Mouse (Mus musculus): ENCODE measurements at regions not wholly inside any gene's neighbourhood (a gene's known extent, or its start where the extent isn't known, plus 50 kb on each side); places are given as distances from the start of the nearest gene placed in this dataset.

DNA sequence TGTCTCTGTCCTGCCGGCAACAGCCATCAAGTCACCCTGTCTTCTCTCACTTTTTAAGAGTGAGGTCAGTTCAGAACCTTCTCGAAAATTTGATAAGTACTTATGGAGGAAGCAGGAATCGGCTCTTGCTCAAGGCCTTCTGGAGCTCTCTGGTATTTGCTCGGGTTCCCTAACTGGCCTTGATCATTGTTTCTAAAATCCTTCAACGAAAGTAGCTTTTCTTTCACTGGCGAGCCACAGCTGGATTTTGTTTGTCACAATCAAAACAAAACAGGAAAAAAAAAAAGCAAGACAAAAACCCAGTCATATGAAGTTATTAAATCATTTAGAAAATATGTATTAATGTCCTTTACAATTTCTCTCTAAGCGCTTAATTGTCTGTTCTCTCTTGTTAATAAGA, 156.6 kb upstream of the Tex13c2 start:
- peak; percentile 66 for DNase-seq

DNA sequence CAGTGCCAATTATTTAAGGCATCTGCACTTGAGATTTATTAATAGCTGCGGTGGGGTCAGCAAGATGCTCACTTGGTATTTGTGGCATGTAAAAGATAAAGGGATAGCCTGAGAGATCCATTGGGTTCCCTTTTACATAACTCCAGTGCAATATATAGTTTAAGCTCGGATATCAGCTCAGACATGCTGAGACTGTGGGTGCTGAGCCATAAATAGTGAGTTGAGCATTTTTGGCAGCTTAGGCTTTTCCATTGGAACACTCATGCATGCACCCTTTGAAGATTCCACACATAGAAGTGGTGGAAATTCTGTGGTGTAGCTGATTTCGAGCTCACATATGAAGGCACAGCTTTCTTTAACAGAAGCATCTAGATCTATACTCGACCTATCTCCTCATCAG, 155.9 kb upstream of the Tex13c2 start:
- peak; percentile 64 for DNase-seq

DNA sequence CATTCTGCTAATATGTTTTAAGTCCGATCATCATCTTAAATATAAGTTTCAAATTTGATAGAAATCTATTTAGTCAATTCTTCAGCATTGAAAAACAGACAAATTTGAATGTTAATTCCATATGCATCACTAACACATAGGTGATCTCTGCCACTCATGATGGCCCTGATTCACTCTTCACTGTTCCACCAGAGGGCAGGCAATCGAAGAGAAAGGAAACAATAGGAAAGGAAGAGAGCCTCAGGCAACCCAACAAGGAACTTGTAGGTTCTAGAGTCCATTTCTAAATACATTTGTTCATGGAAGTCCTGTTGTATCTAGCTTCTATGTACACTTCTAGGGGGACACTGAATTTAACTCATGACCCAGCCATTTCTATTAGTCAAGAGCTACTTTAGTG, 154.7 kb upstream of the Tex13c2 start:
- DNase-seq = no peak

DNA sequence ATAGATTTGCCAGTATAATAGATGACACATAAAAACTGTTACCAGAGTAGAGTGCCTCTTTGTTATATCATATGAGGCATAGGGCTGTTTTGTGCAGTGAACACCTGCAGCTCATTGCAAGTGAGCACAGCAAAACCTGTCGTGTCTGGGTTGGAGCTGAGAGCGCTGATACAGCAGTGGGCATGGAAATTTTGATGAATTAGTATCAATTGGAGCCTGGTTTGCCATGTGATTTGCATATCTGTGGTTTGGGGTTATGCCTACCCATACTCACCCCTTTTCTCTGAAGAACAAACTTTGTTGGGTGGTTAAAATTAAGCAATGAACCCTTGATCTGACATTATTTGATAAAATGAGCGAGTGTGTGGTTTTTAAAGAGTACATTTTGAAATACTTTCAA, 152.7 kb upstream of the Tex13c2 start:
- no peak for DNase-seq

DNA sequence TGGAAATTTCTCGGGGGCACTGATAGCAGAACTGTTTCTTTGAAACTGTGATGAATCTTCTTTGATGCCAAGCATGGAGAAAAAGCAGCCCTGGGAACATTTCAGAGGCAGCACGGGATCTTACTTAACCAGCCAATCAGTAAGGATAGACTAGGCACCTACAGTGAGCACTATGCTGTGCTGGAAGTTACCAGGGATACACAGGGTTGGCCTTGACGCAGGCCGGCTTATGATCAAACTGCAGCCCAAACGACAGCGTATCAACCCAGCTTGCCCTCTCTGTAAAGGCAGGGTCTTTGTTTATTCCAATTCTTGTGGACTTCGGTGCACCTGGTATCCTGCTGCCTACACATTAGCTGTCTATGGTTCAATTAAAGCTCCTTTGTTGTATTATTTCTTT, 147.1 kb upstream of the Tex13c2 start:
- peak; percentile 48 for DNase-seq

DNA sequence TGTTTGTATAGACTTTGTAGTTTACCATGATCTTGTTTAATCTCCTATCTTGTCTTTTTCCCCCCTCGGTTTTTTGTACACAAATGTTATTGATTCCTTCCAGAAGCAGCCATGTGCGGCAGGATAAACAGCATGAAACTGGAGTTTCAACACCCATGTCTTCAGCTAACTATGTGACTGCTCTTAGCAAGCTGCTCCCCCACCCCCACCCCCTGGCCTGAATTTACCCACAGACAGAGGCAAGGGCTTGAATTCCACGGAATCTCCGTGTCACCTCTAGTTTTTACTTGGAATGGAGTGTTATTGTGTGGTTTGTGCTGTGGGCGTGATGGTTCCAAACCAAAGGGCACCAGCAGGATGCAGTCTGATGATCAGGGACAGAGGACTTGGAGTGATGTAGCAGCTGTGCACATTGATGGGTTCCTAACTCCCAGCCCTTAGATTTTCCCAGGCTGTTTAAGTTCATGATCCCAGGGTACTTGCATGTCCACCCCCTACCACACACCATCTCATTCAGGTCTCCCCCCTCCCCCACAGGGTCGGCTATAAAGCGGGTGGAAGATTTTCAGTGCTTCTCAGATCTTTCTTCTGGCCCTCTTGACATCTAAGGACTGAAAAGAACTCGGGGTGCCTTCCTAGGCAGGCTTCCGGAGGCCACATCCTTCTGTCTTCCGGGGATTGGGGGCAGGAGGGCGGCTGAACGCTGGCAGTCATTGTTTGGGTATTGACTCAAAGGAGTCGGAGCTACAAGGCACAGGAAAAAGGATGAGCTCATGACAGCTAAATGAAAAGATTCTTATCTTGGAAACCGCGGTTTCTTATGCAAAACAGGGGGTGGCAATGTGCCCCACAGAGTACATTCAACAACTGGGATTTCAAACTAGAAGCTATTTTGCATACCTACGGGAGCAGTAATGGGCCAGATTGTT, 146.3 kb upstream of the Tex13c2 start:
- DNase-seq = peak; percentile 79

DNA sequence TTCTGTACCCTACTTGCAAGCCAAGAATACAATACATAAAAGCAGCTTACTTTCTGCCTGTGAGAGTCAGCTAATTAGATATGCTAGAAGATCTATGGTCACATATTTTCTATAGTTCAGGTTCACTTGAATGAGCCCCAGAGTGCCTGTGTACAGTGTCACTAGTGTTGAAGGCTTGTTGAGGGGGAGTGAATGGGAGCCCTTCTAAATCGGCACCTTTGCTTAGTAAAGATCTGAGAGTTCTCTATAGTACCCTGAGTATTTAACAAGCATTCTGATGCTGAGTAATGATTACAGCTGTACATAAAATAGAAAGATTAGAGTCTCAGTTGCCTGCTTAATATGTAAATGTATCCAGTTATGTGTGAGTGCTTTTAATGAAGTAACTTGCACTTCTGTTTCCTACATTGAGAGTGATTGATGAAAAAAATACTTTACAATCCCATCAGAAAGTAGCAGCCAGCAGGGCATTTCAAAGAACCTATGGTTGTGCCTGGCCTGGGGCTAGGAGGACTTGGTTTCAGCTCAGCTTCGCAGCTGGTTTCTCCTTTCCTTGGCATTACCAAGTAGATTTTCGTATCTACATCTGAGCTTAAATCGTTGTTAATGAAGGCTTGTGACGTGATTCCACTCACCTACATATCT, 136.8 kb upstream of the Tex13c2 start:
- DNase-seq = no peak

DNA sequence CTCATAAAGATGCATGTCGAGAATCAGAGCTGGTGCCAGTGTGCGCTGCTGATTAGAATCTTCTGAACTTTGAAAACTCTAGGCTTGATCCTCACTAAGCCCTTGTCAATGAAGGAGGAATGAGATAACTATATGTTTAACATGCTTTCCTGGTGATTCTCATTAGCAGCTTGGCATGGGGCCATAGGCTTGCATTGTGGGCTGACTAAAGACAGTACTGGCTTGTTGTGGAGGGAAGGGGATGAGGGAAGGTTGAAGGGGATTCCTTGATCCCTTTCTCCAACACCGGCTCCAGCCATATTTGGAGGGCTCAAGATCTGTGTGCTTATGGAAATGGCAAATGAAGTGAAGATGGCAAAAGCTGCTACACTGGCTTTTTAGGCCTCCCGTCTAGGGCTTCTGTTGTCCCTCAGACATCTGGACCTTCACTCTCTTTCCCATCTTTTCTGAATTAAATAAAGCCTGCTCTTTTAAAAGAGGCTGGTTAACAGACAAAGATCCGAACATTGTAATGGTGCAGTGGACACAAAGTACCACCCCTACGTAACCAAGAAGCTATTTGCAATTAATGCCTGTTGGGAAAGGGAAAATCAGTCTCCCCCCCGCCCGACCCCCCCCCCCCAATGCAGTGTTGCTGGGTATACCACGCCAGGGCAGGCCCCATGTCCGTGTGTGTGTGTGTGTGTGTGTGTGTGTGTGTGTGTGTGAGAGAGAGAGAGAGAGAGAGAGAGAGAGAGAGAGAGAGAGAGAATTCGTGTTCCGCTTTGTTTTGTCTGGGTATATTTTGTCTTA, 129.9 kb upstream of the Tex13c2 start:
- DNase-seq = no peak

DNA sequence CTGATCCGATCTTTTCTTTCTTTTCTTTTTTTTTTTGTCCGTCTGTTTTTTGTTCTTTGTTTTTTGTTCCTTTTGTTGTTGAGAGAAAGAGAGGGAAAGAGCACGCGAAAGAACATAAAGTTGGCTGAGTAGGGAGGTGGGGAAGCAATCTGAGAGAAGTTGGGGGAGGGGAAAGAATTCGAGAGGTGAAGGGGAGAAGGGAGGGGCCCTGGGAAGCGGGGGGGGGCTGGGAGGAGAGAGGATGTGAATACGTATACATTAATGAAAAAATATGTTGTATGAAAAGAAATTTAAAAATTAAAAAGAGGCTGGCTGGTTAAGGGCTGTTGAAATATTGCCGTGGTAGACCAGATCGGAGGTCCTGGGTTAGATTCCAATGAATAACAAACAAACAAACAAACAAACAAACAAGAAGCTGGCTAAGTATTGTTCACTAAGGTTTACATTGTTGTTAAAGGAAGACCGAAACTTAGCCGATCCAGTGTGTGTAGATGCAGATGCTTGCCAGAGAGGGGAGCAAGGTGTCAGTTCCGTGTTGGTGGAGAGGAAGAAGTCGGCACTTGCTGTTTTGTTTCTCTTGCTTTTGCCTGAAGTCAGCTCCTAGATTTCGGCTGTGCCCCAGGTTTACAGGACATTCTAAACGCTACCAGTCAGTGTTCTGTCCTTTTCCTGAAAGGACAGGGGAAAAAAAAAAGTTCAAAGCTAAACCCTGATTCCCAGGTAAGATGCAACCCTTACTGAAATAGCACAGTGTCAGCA, 129.1 kb upstream of the Tex13c2 start:
- DNase-seq = no peak

DNA sequence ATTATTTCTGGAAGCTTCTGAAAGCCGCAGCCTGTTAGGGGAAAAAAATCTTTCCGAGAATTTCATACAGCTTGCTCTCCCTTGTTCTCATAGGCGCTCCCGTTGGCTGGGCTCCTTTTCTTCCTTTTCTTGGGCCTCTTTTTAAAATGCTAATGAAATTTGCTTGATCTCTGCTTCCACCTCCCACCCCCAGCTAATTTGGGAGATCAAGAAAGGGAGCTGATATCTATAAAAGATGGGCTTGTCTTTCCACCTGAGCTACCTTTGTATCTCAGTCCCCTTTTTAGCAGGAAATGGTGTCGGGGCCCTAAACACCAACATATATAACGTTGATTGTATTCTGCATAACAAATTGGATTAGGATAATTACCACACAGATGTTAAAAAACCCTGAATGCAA, 128.5 kb upstream of the Tex13c2 start:
- DNase-seq = no peak

DNA sequence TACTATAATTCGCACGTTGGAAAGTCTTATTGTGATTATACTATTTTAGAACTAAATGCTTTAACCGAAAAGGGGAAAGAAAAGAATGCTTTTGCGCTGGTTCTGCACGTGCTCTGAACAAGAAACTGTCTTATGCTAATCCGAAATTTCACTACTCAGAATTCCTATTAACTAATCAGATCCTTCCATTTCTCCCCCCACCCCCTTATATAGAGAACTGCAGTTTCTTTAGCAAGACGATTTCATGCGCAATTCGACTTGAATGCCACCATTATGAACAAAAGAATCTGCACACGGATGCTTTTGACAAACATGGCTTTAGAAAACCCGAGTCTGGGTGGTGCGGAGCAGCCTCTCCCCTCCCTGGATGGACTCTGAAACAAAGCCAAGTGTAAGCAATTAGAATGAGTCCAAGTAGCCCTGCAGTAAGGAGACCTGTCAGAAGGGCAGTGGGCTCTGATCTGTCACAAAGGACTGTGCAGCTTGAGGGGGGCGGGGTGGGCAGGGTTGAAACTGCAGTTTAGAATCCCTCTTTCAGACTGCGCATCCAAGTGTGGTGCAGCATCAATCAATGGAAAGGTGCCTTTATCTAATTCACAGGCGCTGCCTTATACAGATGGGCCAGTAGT, 128.0 kb upstream of the Tex13c2 start:
- no peak for DNase-seq

DNA sequence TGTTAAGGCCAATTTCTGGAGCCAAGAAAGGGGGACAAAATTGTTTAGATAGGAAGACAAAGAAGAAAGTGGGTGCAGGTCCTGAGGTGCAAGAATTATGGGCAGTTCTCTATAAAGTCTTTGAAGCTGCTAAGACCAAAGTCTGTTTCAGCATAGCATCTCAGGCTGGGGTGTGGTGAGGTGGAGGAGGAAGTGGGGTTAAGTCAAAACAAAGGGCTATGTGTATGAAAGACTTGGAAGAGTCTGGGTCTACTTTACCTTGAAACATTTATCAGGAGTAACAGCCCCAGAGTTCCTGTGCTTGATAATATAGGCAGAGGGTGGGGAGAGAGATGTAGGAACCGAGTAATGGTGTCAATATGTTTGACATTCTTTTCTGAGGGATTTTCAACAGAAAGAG, 125.4 kb upstream of the Tex13c2 start:
- no peak for DNase-seq

DNA sequence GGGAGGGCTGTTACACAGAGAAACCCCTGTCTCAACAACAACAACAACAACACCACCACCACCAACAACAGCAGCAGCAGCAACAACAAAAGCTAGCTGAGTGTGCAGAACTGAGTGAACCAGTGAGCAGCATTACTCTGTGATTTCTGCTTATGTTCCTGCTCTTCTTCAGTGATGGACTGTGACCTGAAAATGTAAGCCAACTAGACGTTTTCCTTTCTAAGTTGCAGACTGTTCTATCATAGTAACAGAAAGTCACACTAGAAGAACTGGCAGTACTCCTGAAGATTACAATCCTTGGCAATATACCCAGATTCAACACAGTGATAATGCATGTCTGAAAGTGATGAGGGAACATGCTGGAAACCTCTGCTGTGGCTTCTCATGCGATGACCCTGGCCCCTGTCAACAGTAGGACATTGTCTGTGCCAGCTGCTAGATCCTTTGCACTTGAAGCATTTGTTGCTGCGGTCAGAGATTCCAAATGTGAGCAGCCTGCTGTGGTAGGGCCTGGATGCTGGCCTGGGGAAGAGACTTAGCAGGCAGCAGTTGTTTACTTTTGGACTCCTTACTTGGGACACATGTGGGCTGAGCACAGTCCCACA, 115.6 kb upstream of the Tex13c2 start:
- DNase-seq = peak; percentile 97

DNA sequence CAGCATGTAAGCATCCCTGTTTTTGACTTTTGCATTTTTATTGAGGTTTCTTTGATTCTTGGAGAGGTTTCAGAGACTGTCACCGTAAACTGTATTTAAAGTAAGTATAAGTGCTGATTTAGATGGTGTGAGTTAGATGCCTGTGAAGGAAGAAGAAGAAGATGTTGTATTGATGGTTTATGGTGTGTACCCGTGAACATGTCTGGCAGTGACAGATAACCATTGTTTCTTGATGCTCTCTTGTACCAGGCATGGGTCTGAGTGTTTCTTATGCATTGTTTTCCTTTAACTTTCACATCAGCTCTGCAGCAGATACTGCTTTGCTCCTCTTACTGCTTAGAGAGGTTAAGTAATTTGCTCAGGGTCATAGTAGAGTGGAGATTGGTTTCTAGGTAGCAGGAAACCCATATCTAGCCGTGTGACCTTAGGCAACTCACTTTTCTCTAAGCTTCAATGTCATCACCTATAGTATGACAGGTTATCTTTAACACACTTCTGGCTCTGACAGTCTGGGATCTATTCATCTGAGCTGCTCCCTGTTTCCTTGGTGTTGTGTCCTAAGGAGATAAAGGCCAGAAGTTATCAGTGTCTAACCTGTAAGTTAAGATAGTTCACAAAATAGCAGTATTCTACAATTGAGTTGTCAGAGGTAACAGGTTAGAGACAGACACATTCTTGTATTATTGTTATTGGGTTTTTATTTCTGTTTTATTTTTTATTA, 95.5 kb upstream of the Tex13c2 start:
- no peak for DNase-seq

DNA sequence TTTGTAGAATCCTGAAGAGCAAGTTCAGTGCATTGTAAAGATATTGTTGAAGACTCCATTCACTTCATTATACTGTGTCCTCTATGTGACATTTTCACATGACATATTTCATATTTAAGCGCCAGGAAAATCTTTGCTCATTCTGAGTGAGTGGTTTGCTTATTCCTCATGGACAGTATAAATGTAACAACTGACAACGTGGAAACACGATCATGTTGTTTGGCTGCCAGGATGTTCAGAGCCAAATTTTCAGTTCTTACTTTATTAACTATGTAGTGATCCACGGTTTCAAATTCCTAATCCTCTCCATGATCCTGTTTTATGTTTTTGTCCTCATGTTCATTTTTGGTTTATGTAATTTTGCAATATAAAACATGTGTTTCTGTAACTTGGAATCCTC, 93.0 kb upstream of the Tex13c2 start:
- no peak for DNase-seq

DNA sequence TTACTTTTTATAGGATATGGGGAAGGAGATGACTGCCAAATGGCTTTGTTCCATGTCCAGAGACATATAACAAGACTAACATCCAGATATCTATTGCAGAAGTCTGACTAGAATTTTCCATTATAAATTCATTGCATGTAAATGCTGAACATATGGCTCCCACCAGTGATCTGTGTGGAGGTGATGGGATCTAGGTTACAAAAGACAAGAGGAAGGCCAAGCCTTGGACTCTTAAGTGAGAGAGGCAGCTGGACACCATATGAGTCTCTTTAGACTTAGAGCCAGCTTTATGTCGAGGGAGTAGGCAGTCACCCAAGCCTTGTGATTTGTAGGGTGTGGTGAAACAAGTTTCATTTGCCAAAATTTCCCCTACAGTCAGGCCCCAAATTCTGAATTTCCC, 90.7 kb upstream of the Tex13c2 start:
- DNase-seq = peak; percentile 89

DNA sequence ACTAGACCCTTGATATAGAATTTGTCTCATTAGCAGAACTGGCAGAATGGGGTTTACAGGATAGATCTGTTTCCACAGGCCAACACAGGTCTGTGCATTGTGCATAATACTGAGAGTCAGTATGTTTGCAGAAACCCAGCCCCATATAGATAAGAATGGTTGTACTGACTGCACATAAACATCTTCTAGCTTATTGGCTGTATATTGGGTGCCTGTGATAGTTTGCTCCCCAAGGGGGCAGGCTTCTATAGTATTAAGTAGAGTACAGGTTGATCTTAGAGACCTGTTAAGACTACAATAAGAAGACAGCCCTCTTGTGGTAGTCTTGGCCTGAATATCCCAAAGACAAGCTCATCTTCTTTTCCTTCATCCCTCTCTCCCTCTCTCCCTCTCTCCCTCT, 90.1 kb upstream of the Tex13c2 start:
- DNase-seq = no peak

DNA sequence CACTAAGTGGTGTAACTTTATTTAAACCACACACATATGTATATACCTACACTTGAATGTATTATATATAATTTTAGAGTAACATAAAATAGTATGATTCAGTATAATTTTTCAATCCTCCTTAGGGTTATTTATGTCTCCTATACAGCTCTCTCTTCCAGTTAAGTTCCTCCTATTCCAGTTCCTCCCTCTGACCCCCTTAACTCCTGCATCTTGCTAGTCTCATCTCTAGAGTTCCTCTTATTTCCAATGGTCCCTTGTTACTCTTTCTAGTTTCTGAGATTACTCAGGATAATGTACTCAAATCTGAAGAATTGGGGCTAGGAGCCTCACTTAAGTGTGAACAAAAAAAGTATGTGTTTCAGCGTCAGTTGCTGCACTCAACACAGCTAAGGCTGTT, 88.4 kb upstream of the Tex13c2 start:
- DNase-seq = no peak

DNA sequence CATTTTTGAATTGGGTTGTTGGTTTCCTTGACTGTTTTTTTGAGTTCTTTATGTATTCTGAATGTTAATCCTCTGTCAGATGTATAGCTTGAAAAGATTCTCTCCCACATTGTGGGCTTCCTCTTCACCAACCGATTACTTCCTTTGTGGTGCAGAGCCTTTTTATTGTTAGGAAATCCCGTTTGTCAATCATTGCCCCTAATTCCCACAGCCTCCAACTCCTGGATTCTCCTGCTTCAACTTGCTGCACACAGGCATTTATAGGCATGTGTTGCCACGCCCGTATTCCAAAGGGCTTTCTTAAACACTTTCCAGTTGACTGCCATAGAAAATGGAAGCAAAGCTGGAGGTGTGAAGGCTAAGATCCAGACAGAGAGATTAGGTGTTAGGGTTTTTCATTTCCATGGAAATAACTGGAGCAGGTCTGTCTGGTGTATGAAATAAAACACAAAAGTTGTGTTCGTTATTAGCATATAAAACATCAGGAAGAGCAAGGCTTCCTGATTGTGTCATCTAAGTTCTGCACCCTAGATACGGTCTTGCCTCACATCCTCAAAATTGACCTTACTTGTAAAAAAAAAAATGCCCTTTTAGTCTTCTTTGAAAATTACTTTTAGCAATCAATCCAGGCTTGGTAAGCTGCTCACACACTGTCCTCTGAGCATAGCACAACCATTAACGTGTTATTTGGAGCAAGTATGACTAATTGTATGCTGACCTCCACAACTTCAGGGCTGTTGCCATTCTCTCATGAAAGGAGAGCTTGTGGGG, 87.7 kb upstream of the Tex13c2 start:
- no peak for DNase-seq

DNA sequence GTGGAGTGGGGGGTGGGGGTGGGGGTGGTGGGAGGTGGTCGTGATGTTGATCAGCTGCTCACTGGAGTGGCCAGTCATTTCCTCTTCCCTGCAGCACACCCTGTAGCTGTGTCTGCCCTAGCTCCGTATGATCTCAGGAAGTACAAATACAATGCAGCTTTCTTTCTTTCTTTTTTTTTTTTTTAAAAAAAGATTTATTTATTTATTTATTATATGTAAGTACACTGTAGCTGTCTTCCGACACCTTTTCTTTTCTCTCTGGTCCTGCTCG, 87.2 kb upstream of the Tex13c2 start:
- DNase-seq = no peak

Data from heart, adult 11 months (tissue).